ENCODE assay signal across 26 mouse cellular contexts in the genomic region with DNA sequence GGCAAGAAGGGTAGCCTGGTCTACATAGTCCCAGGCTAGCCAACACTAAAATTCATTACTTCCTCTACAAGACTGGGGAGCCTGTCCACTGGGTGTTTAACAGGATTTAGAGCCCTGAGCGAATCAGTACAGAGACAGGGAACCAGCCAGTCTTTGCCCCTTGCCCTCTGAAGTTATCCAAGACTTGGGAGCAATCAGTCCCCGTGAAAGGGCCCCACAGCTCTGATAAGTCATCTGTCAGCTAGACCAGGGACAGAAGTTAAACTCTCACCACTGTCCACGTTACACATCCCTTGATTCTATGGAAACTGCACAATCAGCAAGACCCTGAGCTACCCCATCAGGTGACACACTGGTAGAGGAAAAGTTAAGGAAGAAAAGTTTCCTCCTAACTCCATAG. TPM values are rescaled to one million over a fixed set of nuclear protein-coding genes. Genes with fewer than 3 reads are reported as not detected.
"Had no signal": no experiment of that assay in that cellular context is flagged by ENCODE, and none has a peak within 500 bp of the region (broad histone marks: within the 10 kb centered on the region; RNA-seq: fewer than 3 reads in every experiment).

No protein-coding gene starts in this region.

- DNase-seq: gastrocnemius, adult 2 months; gastrocnemius, postnatal 10 days; gastrocnemius, postnatal 25 days; heart, adult 18-20 months; heart, postnatal 10 days; heart, postnatal 4 days; kidney, adult 11 months; kidney, adult 2 months; kidney, adult 9 months; kidney, postnatal 14 days; kidney, postnatal 36 days; layer of hippocampus, adult 9-11 months; layer of hippocampus, postnatal 36 days; left cerebral cortex, postnatal 4 days had no signal

- H3K27me3 ChIP-seq: heart, embryonic 12.5 days; hindbrain, embryonic 12.5 days; kidney, embryonic 15.5 days; limb, embryonic 13.5 days; limb, embryonic 15.5 days had no signal

- H3K9me3 ChIP-seq: heart, embryonic 10.5 days; heart, embryonic 12.5 days; hindbrain, embryonic 10.5 days; hindbrain, embryonic 12.5 days; kidney, embryonic 15.5 days; limb, embryonic 13.5 days; limb, embryonic 15.5 days had no signal

- ATAC-seq: hindbrain, embryonic 16.5 days; inflammation-experienced regulatory T-cells, adult 6 months had no signal

- H3K4me3 ChIP-seq: gastrocnemius, adult 2 months; heart, embryonic 10.5 days; heart, embryonic 12.5 days; hindbrain, embryonic 10.5 days; hindbrain, embryonic 12.5 days; kidney, embryonic 15.5 days; limb, embryonic 13.5 days; limb, embryonic 15.5 days had no signal

- H3K4me2 ChIP-seq: heart, embryonic 12.5 days; hindbrain, embryonic 12.5 days; hindbrain, embryonic 14.5 days; kidney, embryonic 15.5 days; limb, embryonic 13.5 days; limb, embryonic 15.5 days; liver, embryonic 11.5 days had no signal

- H3K9ac ChIP-seq: heart, embryonic 12.5 days; hindbrain, embryonic 12.5 days; hindbrain, embryonic 14.5 days; kidney, embryonic 15.5 days; limb, embryonic 13.5 days; limb, embryonic 15.5 days had no signal

- H3K36me3 ChIP-seq: heart, embryonic 12.5 days; kidney, embryonic 15.5 days; limb, embryonic 15.5 days had no signal

- H3K27ac ChIP-seq: gastrocnemius, adult 2 months; heart, embryonic 10.5 days; hindbrain, embryonic 10.5 days; hindbrain, embryonic 12.5 days; hindbrain, embryonic 14.5 days; kidney, embryonic 15.5 days; kidney, postnatal 0 days; limb, embryonic 13.5 days; limb, embryonic 15.5 days had no signal

- H3K4me1 ChIP-seq: hindbrain, embryonic 12.5 days; limb, embryonic 13.5 days; limb, embryonic 15.5 days had no signal

RNA-seq across cellular contexts. Expression of a gene that starts 23.5 kb away (rescaled TPM):
- polyA plus RNA-seq: hindbrain, embryonic 12.5 days; hindbrain, embryonic 14.5 days; kidney, embryonic 15.5 days; limb, embryonic 15.5 days had no signal
